Mouse (Mus musculus) cerebellum, adult 8-10 months (tissue): ENCODE results near the gene Dhx35.
A peak's percentile ranks its signal among the peaks of the same experiment; 100 is the strongest.

Experiments used
- DNase-seq: peaks from one replicate; pipeline ENCODE4 v3.0.0; 2022

Gene Dhx35

DNA sequence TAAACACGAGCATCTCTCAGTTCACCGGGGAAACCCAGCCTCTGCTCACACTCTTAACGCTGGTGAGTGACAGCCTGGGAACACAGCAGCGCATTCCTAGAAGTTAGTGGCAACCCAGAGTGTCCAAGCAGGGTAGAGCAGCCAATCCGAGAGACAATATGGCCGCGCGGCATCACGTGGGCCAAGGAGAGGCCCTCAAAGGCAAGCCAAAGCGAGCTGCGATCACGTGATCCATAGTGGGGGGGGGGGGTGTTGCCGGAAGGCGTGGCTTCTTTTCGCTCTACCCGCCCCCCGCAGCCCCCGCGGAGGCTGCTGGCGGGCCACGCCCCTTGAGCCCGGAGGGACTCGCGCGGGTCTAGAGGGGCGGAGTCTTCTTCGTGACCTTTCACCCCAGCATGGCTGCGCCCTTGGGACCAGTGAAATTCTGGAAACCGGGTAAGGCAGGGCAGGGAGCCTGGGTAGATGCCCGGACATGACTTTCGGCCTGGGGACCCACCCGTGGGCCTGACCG, at the start of gene Dhx35:
Dhx35 (plus strand) TSS at position 314 of the 511 bp plus-strand sequence.
- DNase-seq, result peak; percentile 84

- no peak for DNase-seq
Observed at GRCm38 (mm10) chr2:158745049-158745482, 49.5 kb upstream of the Dhx35 start.

- no peak for DNase-seq
Observed at GRCm38 (mm10) chr2:158746164-158746563, 48.4 kb upstream of the Dhx35 start.

DNA sequence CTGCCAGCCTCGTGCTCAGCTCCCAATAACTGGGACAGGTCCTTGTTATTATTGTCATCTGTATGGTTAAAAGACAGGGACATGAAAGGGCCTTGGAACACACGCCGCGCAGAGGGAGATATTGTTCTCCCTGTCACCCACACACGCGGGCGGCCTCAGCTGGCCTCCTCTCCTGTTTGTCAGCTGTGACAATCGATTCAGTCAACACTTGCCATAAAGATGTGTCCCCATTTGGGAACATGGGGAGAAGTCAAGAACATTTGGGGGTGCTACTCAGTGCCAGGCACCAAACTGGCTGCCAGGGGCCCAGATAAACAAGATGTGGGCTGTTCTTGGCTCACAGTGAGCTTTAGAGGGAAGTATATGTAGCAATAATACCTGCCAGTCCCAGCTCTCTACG, 45.2 kb upstream of the Dhx35 start:
- no peak for DNase-seq

DNA sequence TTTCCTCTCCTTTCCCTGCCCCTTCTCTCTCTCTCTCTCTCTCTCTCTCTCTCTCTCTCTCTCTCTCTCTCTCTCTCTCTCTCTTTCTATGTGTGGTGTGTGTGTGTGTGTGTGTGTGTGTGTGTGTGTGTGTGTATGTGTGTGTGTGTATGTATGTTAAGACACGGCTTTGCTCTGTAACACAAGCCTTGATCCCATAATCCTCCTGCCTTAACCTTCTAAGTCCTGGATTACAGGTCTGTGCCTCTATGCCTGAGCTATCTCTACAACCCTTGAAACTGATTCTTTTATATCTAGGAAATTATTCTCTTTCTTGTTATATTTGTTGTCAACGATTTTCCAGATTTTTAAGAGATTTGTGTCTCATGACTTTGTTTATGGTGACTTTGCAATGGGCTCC, 34.4 kb upstream of the Dhx35 start:
- no peak for DNase-seq

GRCm38 (mm10) chr2:158762339-158762738, 32.3 kb upstream of the Dhx35 start:
- DNase-seq, result no peak

DNA sequence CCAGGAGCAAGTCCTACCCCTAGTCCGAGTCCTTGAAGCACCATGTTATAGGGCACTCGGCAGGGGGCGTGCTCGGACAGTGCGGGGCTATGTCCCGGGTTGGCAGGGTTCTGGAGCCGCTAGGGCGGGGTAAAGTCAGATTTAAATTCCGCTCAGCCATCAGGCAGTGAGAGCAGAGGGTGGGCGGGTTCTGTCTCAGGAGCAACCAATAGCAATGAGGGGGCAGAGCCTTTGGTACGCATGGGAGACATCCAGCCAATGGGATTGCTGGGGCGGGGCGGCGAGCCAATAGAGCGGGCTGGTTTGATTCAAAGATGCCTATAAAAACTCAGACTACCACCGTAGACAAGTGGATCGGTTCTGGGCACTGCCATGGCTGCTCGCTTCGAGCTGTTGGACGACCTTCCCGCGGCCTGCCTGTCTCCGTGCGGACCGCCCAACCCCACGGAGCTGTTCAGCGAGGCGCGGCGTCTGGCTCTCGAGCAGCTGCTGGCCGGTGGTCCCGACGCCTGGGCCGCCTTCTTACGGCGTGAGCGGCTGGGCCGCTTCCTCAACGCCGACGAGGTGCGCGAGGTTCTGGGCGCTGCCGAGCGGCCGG, 26.8 kb upstream of the Dhx35 start, which contains the start of gene Fam83d:
Fam83d (plus strand) TSS at position 352 of the 598 bp plus-strand sequence.
- peak; percentile 55 for DNase-seq

DNA sequence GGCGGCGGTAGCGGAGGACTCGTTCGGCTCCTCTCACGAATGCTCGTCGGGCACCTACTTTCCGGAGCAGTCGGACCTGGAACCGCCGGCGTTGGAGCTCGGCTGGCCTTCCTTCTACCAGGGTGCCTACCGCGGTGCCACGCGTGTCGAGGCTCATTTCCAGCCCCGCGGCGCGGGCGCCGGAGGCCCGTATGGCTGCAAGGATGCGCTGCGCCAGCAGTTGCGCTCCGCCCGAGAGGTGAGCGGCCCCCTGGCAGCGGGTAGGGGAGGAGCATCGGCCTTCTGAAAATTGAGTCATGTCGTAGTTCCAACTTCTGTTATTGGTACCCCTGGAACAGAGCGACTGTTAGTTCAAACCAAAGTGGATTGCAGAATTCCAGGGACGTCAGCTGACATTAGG, 26.3 kb upstream of the Dhx35 start:
- no peak for DNase-seq

DNA sequence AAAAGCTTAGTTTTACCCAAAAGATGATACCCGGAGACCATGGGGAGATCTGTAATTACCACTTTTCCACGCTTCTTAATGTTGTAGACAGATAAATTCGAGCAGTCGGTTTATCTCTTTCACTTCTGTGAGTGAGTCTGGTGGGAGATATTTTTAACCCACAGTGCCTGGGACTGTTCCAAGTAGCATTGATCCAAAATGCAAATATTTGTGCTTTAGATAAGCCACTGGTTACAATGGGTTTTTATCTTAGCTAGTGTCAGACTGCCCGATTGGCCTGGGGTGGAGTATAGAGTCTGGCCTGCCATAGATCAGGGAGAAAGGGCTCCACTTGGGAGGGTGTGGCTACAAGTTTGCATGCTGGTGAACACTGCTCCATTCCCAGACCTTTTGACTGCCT, 25.8 kb upstream of the Dhx35 start:
- no peak for DNase-seq

- no peak for DNase-seq
Observed at GRCm38 (mm10) chr2:158770126-158770757, 24.4 kb upstream of the Dhx35 start.

DNA sequence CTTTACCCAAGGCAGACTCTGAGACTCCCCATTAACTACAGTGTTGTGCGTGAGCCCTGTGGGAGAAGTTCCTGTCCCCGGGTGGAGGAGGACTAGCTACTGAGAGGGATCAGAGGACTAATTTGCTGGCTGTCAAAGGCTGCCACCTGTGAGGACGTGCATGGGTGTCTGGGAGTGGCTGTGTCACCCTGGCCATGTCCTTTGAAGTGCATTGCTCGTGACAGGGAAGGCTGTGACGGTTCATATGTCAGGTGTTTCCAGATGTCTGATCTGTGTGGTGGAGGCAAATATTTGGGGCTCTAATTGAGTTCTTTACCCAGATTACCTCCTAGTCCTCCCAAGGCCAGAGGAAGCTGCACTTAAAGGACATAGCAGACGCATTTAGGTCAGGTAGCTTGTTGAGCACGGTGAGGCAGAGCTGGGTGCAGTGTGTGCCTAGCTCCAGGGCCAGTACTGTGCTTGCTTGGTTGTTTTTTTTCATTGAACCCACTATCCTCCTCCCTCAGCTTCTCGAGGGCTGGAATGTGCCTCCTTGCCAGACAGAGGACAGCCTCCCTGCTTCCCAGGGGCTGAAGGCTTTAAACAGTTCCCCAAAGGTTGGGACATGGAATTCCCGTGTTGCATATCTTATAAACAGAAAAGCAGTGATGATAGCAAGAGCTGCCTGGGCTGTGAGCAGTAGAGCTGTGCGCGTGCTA, 23.4 kb upstream of the Dhx35 start:
- no peak for DNase-seq

DNA sequence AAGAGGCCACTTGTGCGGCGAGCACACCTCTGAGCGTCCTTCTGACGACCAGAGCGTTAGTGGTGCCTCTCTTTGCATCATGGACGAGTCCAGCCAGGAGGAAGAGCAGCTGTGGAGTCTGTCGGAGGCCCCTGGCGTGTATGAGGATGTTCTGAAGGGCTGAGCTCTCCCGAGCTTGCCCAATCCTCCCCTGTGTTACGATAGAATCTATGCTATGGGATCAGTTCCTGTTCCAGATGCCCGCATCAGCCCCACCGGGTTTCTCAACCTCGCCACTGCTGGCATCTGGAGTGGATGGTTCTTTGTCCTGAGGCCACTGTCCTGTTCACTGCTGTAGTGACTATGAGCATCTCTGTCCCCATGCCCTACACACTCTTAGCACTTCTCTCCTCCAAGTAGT, 21.8 kb upstream of the Dhx35 start:
- DNase-seq, result no peak

GRCm38 (mm10) chr2:158774886-158775285, 19.7 kb upstream of the Dhx35 start:
- DNase-seq, result no peak

GRCm38 (mm10) chr2:158776716-158777115, 17.9 kb upstream of the Dhx35 start:
- no peak for DNase-seq

DNA sequence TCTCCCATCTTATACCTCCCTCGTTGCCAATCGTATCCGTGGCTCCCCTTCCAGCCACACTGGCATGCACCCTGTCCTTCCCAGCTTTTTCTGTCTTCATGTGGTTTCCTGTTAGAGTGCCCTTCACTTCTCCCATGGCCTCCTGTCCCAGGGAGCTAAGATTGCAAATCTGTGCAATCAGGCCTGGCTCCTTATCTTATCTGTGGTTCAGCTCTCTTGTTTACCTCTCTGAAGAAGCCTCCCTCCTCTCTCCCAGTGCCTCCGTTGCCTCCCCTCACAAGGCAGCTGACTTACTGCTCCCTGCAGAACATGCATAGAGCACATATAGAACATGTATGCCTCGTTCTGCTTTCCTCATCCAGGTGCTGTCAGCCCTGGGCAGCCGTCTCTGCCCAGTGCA, 17.1 kb upstream of the Dhx35 start:
- no peak for DNase-seq

DNA sequence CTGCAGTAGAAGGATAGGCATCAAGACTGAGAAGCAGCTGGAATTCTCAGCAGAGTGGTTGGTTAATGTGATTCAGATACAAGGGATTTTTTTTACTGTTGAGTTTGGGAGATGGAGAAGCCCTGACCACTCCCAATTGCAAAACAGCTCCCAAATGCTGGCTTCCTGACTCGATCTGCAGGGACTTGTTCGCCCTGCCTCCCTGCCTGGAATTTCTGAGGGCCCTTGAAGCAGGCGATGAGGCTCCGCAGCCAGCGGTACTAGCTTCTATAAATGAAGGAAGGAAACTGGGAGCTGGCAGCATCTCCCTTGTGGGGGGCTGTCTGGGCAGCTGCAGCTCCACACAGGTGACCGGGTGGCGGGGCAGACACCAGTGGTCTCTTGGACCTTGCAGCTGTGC, 16.3 kb upstream of the Dhx35 start:
- no peak for DNase-seq

GRCm38 (mm10) chr2:158781126-158781525, 13.5 kb upstream of the Dhx35 start:
- DNase-seq, result no peak

GRCm38 (mm10) chr2:158786927-158787795, 7.4 kb upstream of the Dhx35 start:
- no peak for DNase-seq

GRCm38 (mm10) chr2:158795043-158795442, 436 bp downstream of the Dhx35 start:
- DNase-seq, result no peak

DNA sequence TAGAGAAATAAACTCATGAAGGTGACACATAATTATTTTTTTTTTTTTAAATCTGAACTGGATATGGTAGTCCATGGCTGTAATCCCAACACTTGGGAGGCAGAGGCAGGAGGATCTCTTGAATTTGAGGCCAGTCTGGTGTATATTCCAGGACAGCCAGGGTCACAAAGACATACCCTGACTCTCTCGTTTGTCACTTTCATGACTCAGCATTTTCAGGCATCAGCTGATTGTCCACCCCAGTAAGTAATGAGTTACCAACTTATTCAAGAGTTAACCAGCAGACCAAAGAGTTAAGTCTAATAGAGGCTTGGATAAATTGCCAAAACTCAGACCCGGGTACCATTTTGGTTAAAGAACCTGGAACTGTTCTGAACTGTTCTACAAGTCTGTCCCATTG, 1.3 kb downstream of the Dhx35 start:
- no peak for DNase-seq

DNA sequence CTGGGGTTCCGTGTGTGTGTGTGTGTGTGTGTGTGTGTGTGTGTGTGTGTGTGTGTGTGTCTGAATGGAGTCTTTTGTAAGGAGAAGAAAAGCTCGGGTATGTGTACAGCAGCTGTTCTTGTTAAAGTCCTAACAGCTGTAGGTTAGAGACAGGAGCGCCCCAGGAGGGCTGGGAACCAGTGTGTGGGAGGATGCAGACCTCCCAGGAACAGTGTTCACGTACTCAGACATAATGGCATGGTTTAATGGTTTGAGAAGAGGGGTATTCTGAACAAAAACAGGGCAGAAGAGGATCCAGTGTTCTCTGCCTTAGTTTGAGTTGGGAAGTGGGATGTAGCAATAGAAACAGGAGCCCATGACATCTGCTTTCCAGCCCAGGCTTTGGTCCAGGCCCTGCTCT, 4.7 kb downstream of the Dhx35 start:
- no peak for DNase-seq

GRCm38 (mm10) chr2:158800788-158801187, 6.2 kb downstream of the Dhx35 start:
- DNase-seq, result no peak

DNA sequence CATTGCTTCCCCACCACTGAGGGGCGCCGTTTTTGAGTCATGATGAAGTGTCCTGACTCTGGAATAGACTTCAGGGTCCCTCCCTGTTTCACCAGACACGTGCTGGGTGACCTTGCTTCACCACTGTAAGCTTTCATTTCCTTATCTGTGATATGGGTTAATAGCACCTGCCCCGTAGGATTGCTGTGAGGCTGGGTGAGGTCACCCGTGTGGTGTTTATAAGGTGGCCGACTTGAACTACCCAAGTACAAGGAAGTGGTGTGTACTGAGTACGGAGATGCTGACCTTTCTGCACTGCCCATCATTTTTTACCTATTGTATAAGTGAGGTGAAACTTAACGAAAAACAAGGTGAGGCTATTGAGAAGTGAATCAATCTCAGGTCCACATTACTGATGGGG, 9.0 kb downstream of the Dhx35 start:
- no peak for DNase-seq
